Mouse (Mus musculus): Measurements from ENCODE around the gene Fanci.

The Fanci gene

GRCm38 (mm10) chr7:79387140-79387539 is 4.6 kb upstream of the Fanci start:
- no peak for DNase-seq (ENCODE audit: low spot score in 2 of 2)

GRCm38 (mm10) chr7:79387991-79388390 is 3.7 kb upstream of the Fanci start:
- DNase-seq (ENCODE audit: low spot score in 2 of 2): no peak

GRCm38 (mm10) chr7:79388671-79389206 is 3.0 kb upstream of the Fanci start:
- DNase-seq (ENCODE audit: low spot score in 2 of 2): no peak

GRCm38 (mm10) chr7:79390141-79390708 is 1.5 kb upstream of the Fanci start:
- no peak for DNase-seq (ENCODE audit: low spot score in 2 of 2)

- no peak for DNase-seq (ENCODE audit: low spot score in 2 of 2)
These were observed 258 bp upstream of the Fanci start for GRCm38 (mm10) chr7:79391471-79391870.

GRCm38 (mm10) chr7:79392860-79393513 is 1.3 kb downstream of the Fanci start:
- DNase-seq (ENCODE audit: low spot score in 2 of 2): no peak

- no peak for DNase-seq (ENCODE audit: low spot score in 2 of 2)
These were observed 2.2 kb downstream of the Fanci start for GRCm38 (mm10) chr7:79393924-79394323.

GRCm38 (mm10) chr7:79394666-79395065 is 2.9 kb downstream of the Fanci start:
- DNase-seq (ENCODE audit: low spot score in 2 of 2): no peak

GRCm38 (mm10) chr7:79395186-79395585 is 3.5 kb downstream of the Fanci start:
- no peak for DNase-seq (ENCODE audit: low spot score in 2 of 2)

- no peak for DNase-seq (ENCODE audit: low spot score in 2 of 2)
These were observed 5.8 kb downstream of the Fanci start for GRCm38 (mm10) chr7:79397446-79397963.

- no peak for DNase-seq (ENCODE audit: low spot score in 2 of 2)
These were observed 6.7 kb downstream of the Fanci start for GRCm38 (mm10) chr7:79398426-79398825.

GRCm38 (mm10) chr7:79398971-79399370 is 7.2 kb downstream of the Fanci start:
- no peak for DNase-seq (ENCODE audit: low spot score in 2 of 2)

- no peak for DNase-seq (ENCODE audit: low spot score in 2 of 2)
These were observed 8.6 kb downstream of the Fanci start for GRCm38 (mm10) chr7:79400296-79400695.

GRCm38 (mm10) chr7:79414449-79415375 is 23.0 kb downstream of the Fanci start:
- no peak for DNase-seq (ENCODE audit: low spot score in 2 of 2)

GRCm38 (mm10) chr7:79419950-79420349 is 28.2 kb downstream of the Fanci start:
- DNase-seq (ENCODE audit: low spot score in 2 of 2): no peak

- DNase-seq (ENCODE audit: low spot score in 2 of 2): no peak
These were observed 31.1 kb downstream of the Fanci start for GRCm38 (mm10) chr7:79422876-79423275.

GRCm38 (mm10) chr7:79425804-79426203 is 34.1 kb downstream of the Fanci start:
- no peak for DNase-seq (ENCODE audit: low spot score in 2 of 2)

- no peak for DNase-seq (ENCODE audit: low spot score in 2 of 2)
These were observed 36.5 kb downstream of the Fanci start for GRCm38 (mm10) chr7:79428243-79428642.

- DNase-seq (ENCODE audit: low spot score in 2 of 2): no peak
These were observed 48.3 kb downstream of the Fanci start for GRCm38 (mm10) chr7:79440035-79440434.

GRCm38 (mm10) chr7:79447048-79447447 is 55.3 kb downstream of the Fanci start:
- no peak for DNase-seq (ENCODE audit: low spot score in 2 of 2)

GRCm38 (mm10) chr7:79447486-79447885 is 55.8 kb downstream of the Fanci start:
- DNase-seq (ENCODE audit: low spot score in 2 of 2): no peak

GRCm38 (mm10) chr7:79461721-79462120 is 70.0 kb downstream of the Fanci start:
- no peak for DNase-seq (ENCODE audit: low spot score in 2 of 2)

All from left cerebral cortex, adult 9 months (tissue).